Mouse (Mus musculus) activated CD4-positive, CD25-positive, alpha-beta regulatory T cell, adult 4 months (primary cell): ENCODE results near the gene Noc4l. TPM values are rescaled to one million over a fixed set of nuclear protein-coding genes. Genes with fewer than 3 reads are reported as not detected.

Experiments used
- ATAC-seq: one replicate; pipeline ENCODE4 v1.8.0; 2017
- polyA plus RNA-seq, 2 experiments: library from polyadenylated mRNA; unstranded; fragments of 100-300 nt; shearing (Covaris generic); gene quantifications; one replicate each; pipeline ENCODE4 v1.2.1; 2017

The Noc4l gene
- polyA plus RNA-seq = 10 to 100 TPM; 38.9 to 43.6 TPM

DNA sequence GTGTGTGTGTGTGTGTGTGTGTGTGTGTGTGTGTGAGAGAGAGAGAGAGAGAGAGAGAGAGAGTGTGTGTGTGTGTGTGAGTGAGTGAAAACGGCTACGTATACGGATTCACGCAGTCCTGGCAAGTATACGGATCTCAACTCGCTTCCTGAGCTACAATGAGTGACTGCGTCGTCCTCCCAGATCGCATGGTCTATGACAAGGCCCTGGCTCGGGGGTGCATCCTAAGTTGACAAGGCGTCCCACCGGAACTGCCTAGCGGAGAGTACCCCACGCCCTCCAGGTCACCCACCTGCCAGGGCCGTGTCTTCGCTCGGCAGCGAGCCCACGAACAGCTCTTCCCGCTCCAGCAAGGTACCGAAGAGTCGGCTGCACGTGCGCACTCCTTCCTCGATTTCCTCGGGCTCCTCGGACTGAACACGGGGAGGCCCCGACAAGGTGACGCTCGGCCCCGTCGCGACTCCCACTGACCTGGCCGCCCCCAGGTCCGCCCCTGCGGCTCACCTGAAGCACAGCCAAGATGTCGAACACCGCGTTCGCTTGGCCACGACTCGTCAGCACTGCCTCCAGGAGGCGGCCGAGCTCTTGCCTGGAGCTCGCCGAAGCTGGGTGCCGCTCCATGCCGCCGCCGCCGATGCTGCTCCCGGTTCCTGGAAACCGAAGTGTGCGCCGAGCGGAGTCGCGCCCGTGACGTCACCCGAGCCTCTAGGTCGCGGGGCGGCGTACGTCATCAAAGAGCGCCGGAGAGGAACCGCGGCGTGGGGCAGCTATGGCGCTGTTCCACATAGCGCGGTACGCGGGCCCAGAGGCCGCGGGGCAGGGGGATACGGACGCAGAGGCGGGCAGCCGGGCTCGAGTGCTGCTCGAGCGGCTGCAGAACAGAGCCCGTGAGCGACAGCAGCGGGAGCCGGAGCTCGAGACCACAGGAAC, at the start of gene Noc4l, which contains the start of gene Ddx51:
Gene Noc4l, minus strand, starts transcription at position 699 of the 930 bp plus-strand sequence.
Gene Ddx51, plus strand, starts transcription at position 733 of the 930 bp plus-strand sequence.
- ATAC-seq = peak; percentile 82

- no peak for ATAC-seq
These were observed 45.4 kb upstream of the Noc4l start for GRCm38 (mm10) chr5:110698617-110699016.

- ATAC-seq = no peak
These were observed 28.8 kb upstream of the Noc4l start for GRCm38 (mm10) chr5:110682041-110682440.

- ATAC-seq = no peak
These were observed 12.4 kb upstream of the Noc4l start for GRCm38 (mm10) chr5:110665486-110666121.

- ATAC-seq = no peak
These were observed 11.6 kb upstream of the Noc4l start for GRCm38 (mm10) chr5:110664750-110665269.

DNA sequence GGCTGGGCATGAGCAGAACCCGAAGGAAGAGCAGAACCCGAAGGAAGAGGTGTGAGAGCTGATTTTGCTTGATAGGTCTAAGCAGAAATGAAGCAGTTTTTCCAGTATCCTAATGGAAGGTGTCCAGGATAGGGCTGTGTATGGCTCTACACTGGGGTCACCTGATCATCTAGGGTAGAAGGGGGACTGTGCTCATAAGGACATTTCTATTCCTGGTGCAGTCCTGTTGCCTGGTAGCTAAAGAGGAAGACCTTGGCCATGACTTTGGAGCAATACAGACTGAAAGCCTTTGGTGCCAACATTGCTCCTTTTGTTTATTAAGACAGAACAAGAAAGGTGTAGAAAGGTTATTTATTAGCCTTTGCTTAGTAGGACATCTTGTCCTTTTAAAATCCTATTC, 10.8 kb upstream of the Noc4l start:
- no peak for ATAC-seq

DNA sequence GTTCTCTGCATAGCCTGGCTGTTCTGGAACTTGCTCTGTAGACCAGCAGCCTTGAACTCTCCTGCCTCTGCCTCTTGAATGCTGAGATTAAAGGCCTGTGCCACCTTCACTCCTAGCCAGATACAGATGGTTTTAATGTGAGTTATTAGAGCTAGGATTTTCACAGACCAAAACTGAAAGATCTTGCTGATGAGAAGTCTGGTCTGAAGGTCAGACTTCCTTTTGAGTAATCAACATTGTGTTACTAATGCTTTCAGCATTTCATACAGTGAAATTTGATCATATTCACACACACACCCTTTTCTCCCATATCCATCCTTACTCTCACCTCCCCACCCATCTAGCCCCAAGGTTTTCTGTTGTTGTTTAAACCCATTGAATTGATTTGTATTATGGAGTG, 6.5 kb upstream of the Noc4l start:
- ATAC-seq = no peak

DNA sequence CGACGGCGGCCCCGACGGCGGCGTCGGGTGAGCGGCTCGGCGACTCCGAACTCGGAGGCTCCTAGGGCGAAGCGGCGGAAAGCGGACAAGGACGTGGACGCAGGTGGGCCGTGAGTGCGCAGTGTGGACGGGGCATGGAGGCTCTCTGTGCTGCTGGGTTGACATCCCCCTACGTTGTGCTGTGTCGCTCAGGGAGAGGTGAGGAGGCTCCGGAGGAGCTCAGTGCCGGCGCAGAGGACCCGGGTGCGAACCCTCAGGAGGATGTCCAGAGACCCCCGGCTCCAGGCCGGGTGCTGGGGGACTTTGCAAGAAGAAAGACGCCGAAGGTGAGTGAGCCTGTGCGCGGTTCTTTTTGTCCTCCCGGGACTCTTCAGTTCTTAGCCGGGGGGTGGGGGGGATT, 469 bp upstream of the Noc4l start:
- peak; percentile 34 for ATAC-seq

DNA sequence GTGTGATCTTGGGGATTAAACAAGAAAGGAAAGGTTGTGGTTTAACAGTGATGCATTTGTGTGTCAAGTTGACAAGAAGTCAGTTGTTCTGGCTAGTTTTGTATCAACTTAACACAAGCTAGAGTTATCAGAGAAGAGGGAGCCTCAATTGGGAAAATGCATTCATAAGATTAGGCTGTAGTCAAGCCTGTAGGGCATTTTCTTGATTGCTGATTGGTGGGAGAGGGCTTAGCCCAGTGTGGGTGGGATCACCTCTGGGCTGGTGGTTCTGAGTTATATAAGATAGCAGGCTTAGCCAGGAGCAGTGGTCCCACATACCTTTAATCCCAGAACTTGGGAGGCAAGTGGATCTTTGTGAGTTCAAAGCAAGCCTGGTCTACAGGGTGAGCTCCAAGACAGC, 6.8 kb downstream of the Noc4l start:
- ATAC-seq = no peak

GRCm38 (mm10) chr5:110639459-110639858, 13.8 kb downstream of the Noc4l start:
- ATAC-seq = peak; percentile 85

DNA sequence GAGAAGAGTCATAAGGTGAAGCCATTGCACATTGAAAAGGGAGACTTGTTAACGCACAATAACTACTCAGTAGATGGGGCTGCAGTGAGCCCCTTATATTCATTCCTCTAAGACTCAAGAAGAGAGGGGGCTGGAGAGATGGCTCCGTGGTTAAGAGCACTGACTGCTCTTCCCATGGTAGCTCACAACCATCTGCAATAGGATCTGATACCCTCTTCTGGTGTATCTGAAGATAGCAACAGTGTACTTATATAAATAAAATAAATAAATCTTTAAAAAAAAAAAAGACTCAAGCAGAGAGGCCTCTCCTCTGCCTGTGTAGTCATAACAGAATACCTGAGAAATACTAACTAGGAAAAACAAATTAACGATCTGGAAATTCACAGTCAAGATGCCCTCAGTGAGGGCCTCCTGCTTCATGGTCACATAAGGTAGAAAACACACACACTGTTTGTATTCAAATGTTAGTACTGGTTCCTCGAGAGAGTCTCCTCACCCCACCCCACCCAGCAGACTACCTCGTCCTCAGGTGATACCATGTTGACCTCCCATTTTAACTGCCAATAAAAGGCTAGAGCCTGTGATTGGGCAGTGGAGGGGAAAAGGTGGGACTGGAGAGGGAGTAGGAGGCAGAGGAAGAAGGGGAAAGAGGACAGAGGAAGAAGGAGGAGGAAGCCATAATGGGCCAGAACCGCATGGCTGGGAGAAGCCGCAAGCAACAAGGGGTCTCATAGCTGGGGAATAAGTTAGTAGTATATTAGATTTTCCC, 14.7 kb downstream of the Noc4l start:
- no peak for ATAC-seq

GRCm38 (mm10) chr5:110635951-110636707, 17.1 kb downstream of the Noc4l start:
- ATAC-seq = peak; percentile 84

DNA sequence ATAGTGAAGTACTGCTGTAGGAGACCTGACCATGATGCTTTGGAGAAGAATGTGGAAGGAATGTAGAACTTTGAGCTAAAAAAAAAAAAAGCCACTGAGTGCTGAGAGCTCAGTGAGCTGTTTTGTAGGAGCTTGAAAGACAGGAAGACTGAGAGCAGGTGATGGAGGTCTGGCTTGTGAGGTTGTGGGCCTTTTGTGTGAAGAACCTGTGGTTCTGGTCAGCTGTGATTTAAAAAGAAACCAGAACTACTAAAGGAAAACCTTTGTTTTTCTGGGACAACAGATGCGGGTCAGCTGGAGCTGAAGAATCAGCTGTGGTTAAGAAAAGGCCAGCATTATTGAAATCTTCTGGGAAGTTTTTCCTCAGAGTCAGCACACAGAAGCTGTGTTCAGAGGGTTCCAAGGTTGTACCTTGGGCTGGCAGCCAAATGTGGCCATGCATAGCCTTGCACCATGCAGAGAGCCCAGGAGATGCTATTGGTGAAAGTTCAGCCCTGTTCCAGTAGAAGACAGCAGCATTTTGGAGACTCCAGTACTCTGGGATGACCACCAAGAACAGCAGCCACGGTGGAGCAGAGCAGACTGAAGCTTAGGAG, 23.6 kb downstream of the Noc4l start:
- no peak for ATAC-seq

GRCm38 (mm10) chr5:110628156-110628555, 25.1 kb downstream of the Noc4l start:
- ATAC-seq = no peak

GRCm38 (mm10) chr5:110627351-110627750, 25.9 kb downstream of the Noc4l start:
- no peak for ATAC-seq

DNA sequence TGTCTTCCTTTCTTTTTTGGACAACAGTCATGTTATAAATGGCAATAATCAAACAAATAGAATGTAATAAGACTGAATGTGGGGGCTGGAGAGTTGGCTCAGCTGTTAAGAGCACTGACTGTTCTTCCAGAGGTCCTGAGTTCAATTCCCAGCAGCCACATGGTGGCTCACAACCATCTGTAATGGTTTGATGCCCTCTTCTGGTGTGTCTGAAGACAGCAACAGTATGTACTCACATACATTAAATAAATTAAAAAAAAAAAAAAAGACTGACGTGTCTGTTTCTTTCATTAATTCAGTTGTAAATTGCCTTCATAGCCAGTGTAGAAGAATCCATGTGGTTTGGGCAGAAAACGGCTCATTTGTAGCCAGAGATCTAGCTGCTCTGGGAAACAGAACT, 28.9 kb downstream of the Noc4l start:
- ATAC-seq = no peak

DNA sequence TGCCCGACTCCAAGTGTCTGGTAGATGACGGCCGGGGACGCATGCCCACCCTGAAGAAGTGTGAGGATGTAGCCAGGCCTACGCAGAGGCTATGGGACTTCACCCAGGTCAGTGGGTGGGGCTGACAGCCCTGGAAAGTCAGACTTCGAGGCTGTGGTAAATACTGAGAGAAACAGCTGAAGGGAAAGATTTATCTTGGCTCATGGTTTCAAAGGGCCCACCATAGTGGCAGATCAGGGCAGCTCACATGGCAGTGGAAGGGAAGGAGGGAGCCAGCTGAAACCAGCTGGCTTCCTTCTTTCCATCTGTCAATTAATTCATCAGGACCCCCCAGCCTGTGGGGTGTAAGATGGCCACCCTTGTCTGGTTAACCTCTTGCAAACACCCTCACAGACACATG, 34.0 kb downstream of the Noc4l start:
- ATAC-seq = no peak

- no peak for ATAC-seq
These were observed 41.6 kb downstream of the Noc4l start for GRCm38 (mm10) chr5:110611435-110612158.

DNA sequence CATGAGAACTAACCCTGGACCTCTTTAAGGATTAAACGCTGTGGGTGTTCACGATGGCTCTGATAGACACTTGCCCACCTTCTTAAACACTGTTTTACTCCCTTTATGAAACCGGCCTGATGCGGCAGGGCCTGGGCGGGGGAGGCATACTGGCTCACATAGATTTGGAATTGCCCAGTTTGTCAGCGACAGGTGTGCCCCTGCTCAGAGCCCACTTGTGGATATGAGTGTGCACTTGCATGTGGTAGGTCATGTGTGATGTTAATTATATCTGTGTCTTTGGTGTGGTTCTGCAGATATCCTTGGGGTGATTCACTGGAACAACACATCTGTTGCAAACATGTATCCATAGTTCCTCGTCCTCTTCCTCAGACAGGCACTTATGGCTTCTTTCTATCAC, 42.7 kb downstream of the Noc4l start:
- ATAC-seq = no peak

DNA sequence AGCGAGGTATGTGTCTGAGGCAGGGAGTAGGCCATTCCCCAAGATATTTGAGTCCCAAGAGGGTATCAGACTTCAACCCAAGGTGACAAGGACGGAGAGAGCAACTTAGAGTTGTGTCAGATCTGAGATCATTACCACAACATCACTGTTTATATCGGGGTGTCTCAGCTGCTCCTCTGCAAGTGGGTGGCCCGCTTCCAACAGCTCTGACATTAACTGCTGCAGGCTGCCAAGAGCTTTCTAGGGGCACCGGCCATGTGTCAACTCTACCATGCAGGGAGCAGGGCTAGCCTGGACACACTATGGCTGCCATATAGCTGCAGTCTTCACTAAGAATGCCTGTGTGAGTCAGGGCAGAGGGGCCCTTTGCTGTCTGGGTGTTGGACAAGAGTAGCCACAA, 43.3 kb downstream of the Noc4l start:
- ATAC-seq = no peak

DNA sequence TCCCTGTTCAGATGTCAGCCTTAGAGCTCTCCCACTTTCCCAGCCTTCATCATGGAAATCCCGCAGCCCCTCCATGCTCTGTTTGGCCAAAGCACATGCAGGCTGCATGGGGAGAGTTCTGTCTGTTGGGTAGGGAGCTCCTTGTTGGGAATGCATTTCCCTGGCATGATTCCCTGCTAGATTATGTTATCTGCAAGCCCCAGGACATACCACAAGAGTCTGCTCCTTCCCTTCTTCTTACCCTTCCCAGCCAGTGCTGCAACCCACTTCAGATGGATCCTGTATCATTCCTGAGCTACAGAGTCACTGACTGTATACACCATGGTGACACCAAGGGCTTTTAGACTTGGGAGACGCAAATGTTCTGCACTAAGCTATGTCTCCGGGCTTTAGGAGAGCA, 43.8 kb downstream of the Noc4l start:
- no peak for ATAC-seq
